Mouse (Mus musculus): ENCODE results near the gene Tesk2. TPM values are rescaled to one million over a fixed set of nuclear protein-coding genes. Genes with fewer than 3 reads are reported as not detected.

The Tesk2 gene
- polyA plus RNA-seq, 1 experiment from 2014 or later: 3.1 TPM

DNA sequence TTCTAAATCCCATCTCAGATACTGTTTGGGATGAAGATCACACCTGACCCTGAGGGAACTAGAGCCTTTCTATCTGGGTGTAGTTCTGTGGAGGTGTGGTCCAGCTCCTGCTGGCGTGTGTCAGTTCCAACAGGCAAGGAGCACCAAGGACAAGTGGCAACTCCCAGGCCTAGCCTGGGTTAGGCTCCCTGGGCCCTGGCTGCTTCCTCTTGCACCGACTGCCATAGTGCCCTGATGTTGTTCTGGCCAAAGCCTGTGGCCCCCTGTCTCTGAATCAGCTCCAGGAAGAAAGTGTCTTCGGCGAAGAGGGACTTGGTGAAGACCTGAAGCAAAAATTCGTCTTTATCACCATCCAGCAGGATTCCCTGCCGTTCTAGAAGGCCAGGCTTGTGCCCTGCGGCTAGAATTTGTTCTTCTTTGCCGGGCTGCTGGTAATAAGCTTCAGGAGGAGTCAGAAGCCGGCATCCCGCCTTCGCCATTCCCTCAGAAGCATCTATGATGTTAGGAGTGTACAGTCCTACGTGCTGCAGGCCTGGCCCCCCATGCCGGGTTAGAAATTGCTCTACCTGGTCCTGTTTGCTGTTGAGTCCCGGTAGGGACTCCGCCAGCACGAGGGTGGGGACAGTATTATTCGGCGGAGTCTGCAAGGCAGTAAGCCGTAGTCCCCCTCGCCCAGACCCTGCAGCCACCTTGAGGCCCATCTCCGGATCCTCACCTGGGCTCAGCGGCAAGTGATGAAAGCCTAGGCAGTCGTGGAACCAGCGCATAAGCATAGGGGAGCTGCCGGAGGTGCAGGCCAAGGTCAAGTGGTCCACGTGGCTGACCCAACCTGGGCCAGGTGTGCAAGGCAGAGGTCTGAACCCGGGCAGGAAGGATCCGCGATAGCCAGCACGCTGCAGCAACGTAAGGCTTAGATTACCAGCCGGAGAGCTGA, 99.5 kb downstream of the Tesk2 start:
- Histone ChIP-seq H3K36me3 (ENCODE audit: control insufficient read depth, insufficient read depth, low read length) (no peaks in the 10 kb centered on the region), H3K4me3 (ENCODE audit: low read length) (peak overlapping the region; percentile 49), H3K4me1 (ENCODE audit: control insufficient read depth, insufficient read depth, low read depth, low read length) (peaks cover 14% of the 10 kb centered on the region), H3K27me3 (replicated peaks; ENCODE audit: control insufficient read depth, insufficient read depth, low read length) (peaks cover 13% of the 10 kb centered on the region), H3K27ac (ENCODE audit: low read depth, low read length) (no peak overlapping the region), H3K4me2 (ENCODE audit: low read length) (peak overlapping the region; percentile 93), H3K9me3 (ENCODE audit: control insufficient read depth, low read length) (no peaks in the 10 kb centered on the region), H3K9ac (ENCODE audit: low read depth, low read length) (peak overlapping the region; percentile 67)
- WGBS: 24% methylated on average over 32 of the region's 32 CpGs
- peak; percentile 3; the same call in 1 of the 2 replicates for ATAC-seq

DNA sequence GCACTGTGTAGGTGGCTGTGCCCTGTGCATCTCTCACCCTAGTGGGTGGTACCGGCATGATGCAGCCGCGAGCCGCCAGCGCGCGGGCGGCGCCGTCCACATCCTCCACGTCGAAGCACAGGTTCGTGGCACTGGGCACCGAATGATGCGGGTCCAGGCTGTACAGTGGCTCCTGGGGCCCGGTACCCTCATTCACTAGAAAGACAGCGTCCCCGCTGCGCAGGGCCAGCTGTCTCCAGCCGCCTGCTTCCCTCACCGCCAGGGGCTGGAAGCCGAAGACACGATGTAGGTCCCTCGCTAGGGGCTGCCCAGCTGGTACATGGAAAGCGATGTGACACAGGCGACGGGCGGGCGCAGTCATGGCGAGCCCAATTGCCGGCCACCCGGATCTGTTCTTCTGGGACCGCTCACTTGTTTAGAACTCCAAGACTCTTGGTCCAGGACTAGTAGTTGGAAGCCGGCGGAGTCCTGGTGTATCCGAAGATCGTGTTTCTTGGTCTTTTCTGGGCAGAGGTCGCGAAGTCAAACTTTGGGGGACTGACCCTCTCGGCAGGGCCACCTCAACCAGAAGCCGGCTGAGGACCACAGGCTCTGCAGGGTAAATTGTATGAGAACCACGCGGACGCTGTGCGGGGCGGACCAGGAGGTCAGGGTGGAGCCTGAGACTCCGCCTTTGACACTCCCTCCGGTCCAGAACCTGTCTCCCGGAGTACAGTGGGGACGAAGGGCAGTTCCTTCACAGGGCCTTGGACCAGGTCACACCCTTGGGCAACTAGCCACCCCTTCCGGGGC, 100.3 kb downstream of the Tesk2 start:
- H3K9ac ChIP-seq (ENCODE audit: low read depth, low read length): peak overlapping the region; percentile 67
- peak overlapping the region; percentile 49 for H3K4me3 ChIP-seq (ENCODE audit: low read length)
- H3K27ac ChIP-seq (ENCODE audit: low read depth, low read length): no peak overlapping the region
- H3K4me1 ChIP-seq (ENCODE audit: control insufficient read depth, insufficient read depth, low read depth, low read length): peaks cover 17% of the 10 kb centered on the region
- H3K36me3 ChIP-seq (ENCODE audit: control insufficient read depth, insufficient read depth, low read length): no peaks in the 10 kb centered on the region
- under 1% methylated on average over 46 of the region's 51 CpGs for WGBS
- no peaks in the 10 kb centered on the region for H3K9me3 ChIP-seq (ENCODE audit: control insufficient read depth, low read length)
- ATAC-seq: peak; percentile 53
- H3K4me2 ChIP-seq (ENCODE audit: low read length): peak overlapping the region; percentile 93
- peaks cover 13% of the 10 kb centered on the region for H3K27me3 ChIP-seq (replicated peaks; ENCODE audit: control insufficient read depth, insufficient read depth, low read length)

DNA sequence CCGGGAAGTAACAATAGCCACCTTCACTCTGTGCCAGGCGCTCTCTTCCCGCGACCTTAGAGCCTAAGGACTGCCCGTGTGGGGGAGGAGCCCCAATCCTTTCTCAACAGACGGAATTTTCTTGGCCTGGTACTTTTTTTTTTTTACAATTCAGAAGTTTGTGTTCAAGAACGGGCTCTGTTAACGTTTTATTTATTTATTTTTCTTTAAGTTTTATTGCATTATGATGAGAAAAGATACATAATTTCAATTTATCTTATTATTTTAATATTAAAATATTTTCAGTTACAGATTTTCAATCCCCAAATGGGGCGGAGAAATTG, 100.9 kb downstream of the Tesk2 start, which contains the start of gene Hpdl:
Hpdl (minus strand) TSS at position 14 of the 323 bp plus-strand sequence.
- ATAC-seq: no peak
- Histone ChIP-seq H3K4me1 (ENCODE audit: control insufficient read depth, insufficient read depth, low read depth, low read length) (peaks cover 17% of the 10 kb centered on the region), H3K27ac (ENCODE audit: low read depth, low read length) (no peak within 1 kb of the TSS), H3K36me3 (ENCODE audit: control insufficient read depth, insufficient read depth, low read length) (no peaks in the 10 kb centered on the region), H3K27me3 (replicated peaks; ENCODE audit: control insufficient read depth, insufficient read depth, low read length) (peaks cover 13% of the 10 kb centered on the region), H3K9me3 (ENCODE audit: control insufficient read depth, low read length) (no peaks in the 10 kb centered on the region), H3K4me2 (ENCODE audit: low read length) (peak within 1 kb of the TSS; percentile 93), H3K4me3 (ENCODE audit: low read length) (peak within 1 kb of the TSS; percentile 49), H3K9ac (ENCODE audit: low read depth, low read length) (peak within 1 kb of the TSS; percentile 67)
- 14% methylated on average over 9 of the region's 9 CpGs for WGBS

DNA sequence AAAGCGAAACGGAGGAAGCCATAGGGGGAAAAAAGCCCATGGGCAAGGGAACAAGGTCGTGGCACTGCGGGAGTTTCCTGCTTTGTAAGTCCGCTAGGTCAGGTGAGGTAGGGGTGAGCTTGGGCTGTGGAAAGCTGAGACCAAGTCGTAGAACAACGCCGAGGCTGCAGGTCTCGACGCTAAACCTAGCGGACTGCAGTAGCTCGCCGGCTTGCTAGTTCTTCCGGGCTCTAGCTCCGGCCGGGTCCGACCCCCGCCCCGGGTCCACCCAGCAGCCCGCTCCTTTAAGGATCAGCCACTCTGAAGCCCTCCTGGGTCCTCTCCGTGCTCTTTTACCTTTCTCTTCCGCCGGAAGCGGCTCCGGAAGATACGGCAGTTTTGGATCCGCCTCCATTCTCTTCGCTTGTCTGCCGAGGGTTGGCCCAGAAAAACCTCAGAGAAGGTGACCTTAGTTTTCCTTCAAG, 103.8 kb downstream of the Tesk2 start:
- Histone ChIP-seq H3K9ac (ENCODE audit: low read depth, low read length) (peak overlapping the region; percentile 71), H3K27me3 (replicated peaks; ENCODE audit: control insufficient read depth, insufficient read depth, low read length) (peaks cover 13% of the 10 kb centered on the region), H3K9me3 (ENCODE audit: control insufficient read depth, low read length) (no peaks in the 10 kb centered on the region), H3K36me3 (ENCODE audit: control insufficient read depth, insufficient read depth, low read length) (no peaks in the 10 kb centered on the region), H3K4me1 (ENCODE audit: control insufficient read depth, insufficient read depth, low read depth, low read length) (peaks cover 19% of the 10 kb centered on the region), H3K27ac (ENCODE audit: low read depth, low read length) (peak overlapping the region; percentile 79), H3K4me3 (ENCODE audit: low read length) (peak overlapping the region; percentile 54), H3K4me2 (ENCODE audit: low read length) (peak overlapping the region; percentile 66)
- peak; percentile 81 for ATAC-seq
- 3% methylated on average over 29 of the region's 29 CpGs for WGBS

DNA sequence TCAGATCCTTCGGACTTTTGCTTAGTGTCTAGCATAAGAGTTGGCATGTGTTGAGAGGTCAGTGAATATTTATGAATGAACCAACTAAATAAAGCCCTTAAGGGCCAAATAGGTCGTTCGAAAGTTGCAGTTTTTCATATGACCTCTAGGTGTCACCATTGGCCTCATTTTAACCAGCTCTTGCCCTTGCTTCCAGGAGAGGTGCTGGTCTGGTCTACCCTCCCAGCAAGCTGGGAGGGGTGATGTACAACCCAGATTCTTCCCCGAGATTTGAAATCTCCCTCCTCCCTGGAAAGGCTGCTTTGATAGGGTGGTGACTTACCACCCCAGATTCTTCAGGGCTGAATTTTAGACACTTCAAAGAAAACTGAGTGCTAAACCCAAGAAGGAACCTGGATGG, 107.1 kb downstream of the Tesk2 start:
- Histone ChIP-seq H3K4me1 (ENCODE audit: control insufficient read depth, insufficient read depth, low read depth, low read length) (peaks cover 11% of the 10 kb centered on the region), H3K9me3 (ENCODE audit: control insufficient read depth, low read length) (no peaks in the 10 kb centered on the region), H3K27ac (ENCODE audit: low read depth, low read length) (no peak overlapping the region), H3K4me2 (ENCODE audit: low read length) (no peak overlapping the region), H3K36me3 (ENCODE audit: control insufficient read depth, insufficient read depth, low read length) (no peaks in the 10 kb centered on the region), H3K9ac (ENCODE audit: low read depth, low read length) (peak overlapping the region; percentile 19; the same call in 1 of the 2 replicates), H3K27me3 (replicated peaks; ENCODE audit: control insufficient read depth, insufficient read depth, low read length) (no peaks in the 10 kb centered on the region), H3K4me3 (ENCODE audit: low read length) (no peak overlapping the region)
- peak; percentile 36; the same call in 1 of the 2 replicates for ATAC-seq
- WGBS: 2% methylated on average over 4 of the region's 4 CpGs

DNA sequence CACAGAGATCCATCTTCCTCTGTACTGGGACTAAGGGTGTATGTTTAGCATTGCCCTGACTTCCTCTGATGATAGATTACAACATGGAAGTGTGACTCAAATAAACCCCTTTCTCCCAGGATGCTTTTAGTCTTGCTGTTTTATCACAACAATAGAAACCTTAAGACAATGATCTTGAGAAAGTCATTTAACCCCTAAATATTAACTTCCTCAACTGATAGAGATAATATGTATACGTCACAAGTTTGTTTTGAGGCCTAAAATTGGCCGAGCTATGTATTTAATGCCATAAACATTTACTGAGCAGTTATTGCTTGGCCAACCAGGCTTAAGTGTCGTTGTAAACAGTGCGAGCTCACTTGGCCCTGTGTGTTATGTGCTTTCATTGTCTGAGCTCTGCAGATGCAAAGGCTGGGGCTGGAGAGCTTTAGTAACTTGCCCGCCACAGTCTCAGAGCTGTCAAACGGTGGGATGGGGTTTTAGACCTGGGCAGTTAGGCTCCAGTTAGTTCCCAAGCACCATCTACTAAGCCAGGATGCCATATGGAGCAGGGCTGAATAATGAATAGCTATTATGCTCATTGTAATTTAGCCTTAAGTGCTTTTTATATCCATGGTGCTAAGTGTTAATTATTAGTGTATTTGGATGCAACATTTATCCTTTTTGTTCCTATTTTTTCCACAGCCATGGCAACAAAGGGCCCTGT, 108.8 kb downstream of the Tesk2 start:
- H3K9ac ChIP-seq (ENCODE audit: low read depth, low read length): no peak overlapping the region
- no peaks in the 10 kb centered on the region for H3K36me3 ChIP-seq (ENCODE audit: control insufficient read depth, insufficient read depth, low read length)
- H3K4me1 ChIP-seq (ENCODE audit: control insufficient read depth, insufficient read depth, low read depth, low read length): peaks cover 11% of the 10 kb centered on the region
- no peak for ATAC-seq
- H3K4me2 ChIP-seq (ENCODE audit: low read length): no peak overlapping the region
- H3K27me3 ChIP-seq (replicated peaks; ENCODE audit: control insufficient read depth, insufficient read depth, low read length): no peaks in the 10 kb centered on the region
- 25% methylated on average over 6 of the region's 6 CpGs for WGBS
- H3K9me3 ChIP-seq (ENCODE audit: control insufficient read depth, low read length): no peaks in the 10 kb centered on the region
- H3K4me3 ChIP-seq (ENCODE audit: low read length): no peak overlapping the region
- H3K27ac ChIP-seq (ENCODE audit: low read depth, low read length): peak overlapping the region; percentile 36; the same call in 1 of the 2 replicates

DNA sequence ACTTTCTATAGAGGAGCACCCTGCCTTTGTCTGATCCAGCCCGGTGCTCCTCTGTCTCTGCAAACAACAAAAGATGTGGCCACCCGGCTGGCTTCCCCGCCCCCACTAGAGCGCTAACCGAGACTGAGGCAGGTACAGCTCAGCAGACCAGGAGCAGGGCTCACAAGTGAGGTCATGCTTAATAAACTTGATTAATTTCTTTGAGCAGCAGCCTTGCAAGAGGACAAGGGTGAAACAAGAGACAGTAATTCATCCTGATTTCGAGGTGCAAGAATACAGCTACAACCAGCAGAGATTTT, 109.3 kb downstream of the Tesk2 start:
- Histone ChIP-seq H3K4me3 (ENCODE audit: low read length) (no peak overlapping the region), H3K9ac (ENCODE audit: low read depth, low read length) (no peak overlapping the region), H3K4me2 (ENCODE audit: low read length) (no peak overlapping the region), H3K36me3 (ENCODE audit: control insufficient read depth, insufficient read depth, low read length) (no peaks in the 10 kb centered on the region), H3K9me3 (ENCODE audit: control insufficient read depth, low read length) (no peaks in the 10 kb centered on the region), H3K27me3 (replicated peaks; ENCODE audit: control insufficient read depth, insufficient read depth, low read length) (no peaks in the 10 kb centered on the region), H3K27ac (ENCODE audit: low read depth, low read length) (peak overlapping the region; percentile 36; the same call in 1 of the 2 replicates), H3K4me1 (ENCODE audit: control insufficient read depth, insufficient read depth, low read depth, low read length) (peaks cover 11% of the 10 kb centered on the region)
- peak; percentile 45 for ATAC-seq
- 7% methylated on average over 6 of the region's 6 CpGs for WGBS

- Histone ChIP-seq H3K36me3 (ENCODE audit: control insufficient read depth, insufficient read depth, low read length) (no peaks in the 10 kb centered on the region), H3K9ac (ENCODE audit: low read depth, low read length) (no peak overlapping the region), H3K4me2 (ENCODE audit: low read length) (no peak overlapping the region), H3K9me3 (ENCODE audit: control insufficient read depth, low read length) (no peaks in the 10 kb centered on the region), H3K27ac (ENCODE audit: low read depth, low read length) (no peak overlapping the region), H3K4me1 (ENCODE audit: control insufficient read depth, insufficient read depth, low read depth, low read length) (no peaks in the 10 kb centered on the region), H3K27me3 (replicated peaks; ENCODE audit: control insufficient read depth, insufficient read depth, low read length) (no peaks in the 10 kb centered on the region), H3K4me3 (ENCODE audit: low read length) (no peak overlapping the region)
- ATAC-seq: no peak
- 23% methylated on average over 2 of the region's 2 CpGs for WGBS
These were observed 118.3 kb downstream of the Tesk2 start for GRCm38 (mm10) chr4:116838999-116839398.

Measured in hindbrain, embryonic 16.5 days (tissue).